Mouse (Mus musculus) thymus, adult 2 months (tissue): ENCODE results near the gene Nat9.

Source experiments
- CTCF ChIP-seq: fragments of 200-500 bp; IDR thresholded peaks from 2 replicates; pipeline ENCODE4 v1.5.1; 2012; ENCODE audit warnings: mild to moderate bottlenecking, control low read depth, low read length, moderate library complexity, borderline replicate concordance; ENCODE audit not compliant: control insufficient read depth, poor library complexity, insufficient read depth; ENCODE audit errors: extremely low read depth
- POLR2A ChIP-seq: fragments of 200-500 bp; IDR thresholded peaks from 2 replicates; pipeline ENCODE4 v1.6.1; 2012; ENCODE audit warnings: mild to moderate bottlenecking, low read length, control low read depth, moderate library complexity; ENCODE audit not compliant: control insufficient read depth, poor library complexity, insufficient read depth; ENCODE audit errors: extremely low read depth

DNA sequence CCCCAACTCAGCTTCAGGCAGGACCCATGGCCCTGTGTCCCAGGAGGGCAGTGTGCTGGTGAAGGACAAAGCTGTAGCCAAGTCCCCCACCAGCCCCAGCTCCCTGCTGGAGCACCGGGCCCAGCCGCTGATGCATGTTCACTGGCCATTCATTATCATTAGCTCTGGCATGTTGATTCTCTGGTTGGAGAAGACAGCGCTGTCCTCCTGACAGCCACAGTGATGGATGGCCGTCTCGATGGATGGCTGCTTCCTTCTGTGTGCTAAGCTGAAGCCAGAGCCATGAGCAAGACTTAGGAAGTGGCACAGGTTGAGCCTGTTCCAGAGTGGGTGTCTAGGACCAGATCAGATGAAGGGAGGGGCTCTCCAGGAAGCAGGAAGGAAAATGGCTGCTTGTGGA, 48.9 kb upstream of the Nat9 start:
- no peak for TF ChIP-seq POLR2A
- no peak for TF ChIP-seq CTCF
